Mouse (Mus musculus) hindbrain, embryonic 12.5 days (tissue): ENCODE results near the gene Stxbp5. TPM values are rescaled to one million over a fixed set of nuclear protein-coding genes. Genes with fewer than 3 reads are reported as not detected.

Experiments used
- ATAC-seq: fragments of 200-750 bp; cut with Nextera tagmentation; 2 replicates; pipeline ENCODE4 v1.8.0; 2017; ENCODE audit warnings: moderate TSS enrichment; ENCODE audit not compliant: low FRiP score
- H3K27ac ChIP-seq: fragments of 300-500 bp; sonication (generic); 2 replicates; pipeline ENCODE4 v1.5.1; 2016; ENCODE audit warnings: mild to moderate bottlenecking
- H3K27me3 ChIP-seq: fragments of 300-500 bp; sonication (generic); 2 replicates; pipeline ENCODE4 v1.6.1; 2016; ENCODE audit warnings: mild to moderate bottlenecking
- H3K36me3 ChIP-seq: fragments of 300-500 bp; sonication (generic); 2 replicates; pipeline ENCODE4 v1.6.1; 2016; ENCODE audit warnings: mild to moderate bottlenecking
- H3K4me1 ChIP-seq: fragments of 300-500 bp; sonication (generic); 2 replicates; pipeline ENCODE4 v1.6.1; 2016
- H3K4me2 ChIP-seq: fragments of 300-500 bp; sonication (generic); replicated peaks from 2 replicates; pipeline ENCODE4 v1.6.1; 2016; ENCODE audit warnings: mild to moderate bottlenecking
- H3K4me3 ChIP-seq: fragments of 300-500 bp; sonication (generic); 2 replicates; pipeline ENCODE4 v1.5.1; 2016; ENCODE audit warnings: mild to moderate bottlenecking
- H3K9ac ChIP-seq: fragments of 300-500 bp; sonication (generic); 2 replicates; pipeline ENCODE4 v1.6.1; 2016; ENCODE audit warnings: mild to moderate bottlenecking, moderate library complexity
- H3K9me3 ChIP-seq: fragments of 300-500 bp; sonication (generic); replicated peaks from 2 replicates; pipeline ENCODE4 v1.6.1; 2016; ENCODE audit warnings: mild to moderate bottlenecking
- WGBS: fragments of 180-500 bp; shearing (Covaris S2); methylation state at CpG from one replicate; pipeline ENCODE4 v1.1.7; 2016; 5-methylcytosine and 5-hydroxymethylcytosine counted together
- polyA plus RNA-seq: library from polyadenylated mRNA; unstranded; fragments of >200 nt; fragmentation: Nextera tagmentation; extraction: Ambion mirVana; gene quantifications from 2 replicates; pipeline ENCODE4 v1.2.1, GENCODE M21; 2016

The Stxbp5 gene
- polyA plus RNA-seq = 8.8 and 9.1 TPM in 2 replicates

GRCm38 (mm10) chr10:9901071-9901696 lies at the start of gene Stxbp5:
Gene Stxbp5 (minus strand): TSS chr10:9901079.
- H3K9me3 ChIP-seq = no peaks in the 10 kb centered on the region
- ATAC-seq = peak; percentile 86
- H3K9ac ChIP-seq = peak within 1 kb of the TSS; percentile 89
- under 1% methylated on average over 49 of the region's 52 CpGs for WGBS
- H3K36me3 ChIP-seq = no peaks in the 10 kb centered on the region
- 0 out of 2 replicates have a peak, but pooled peaks cover 3% of the 10 kb centered on the region for H3K27me3 ChIP-seq
- peaks cover 16% of the 10 kb centered on the region for H3K4me1 ChIP-seq
- peak within 1 kb of the TSS; percentile 93 for H3K4me2 ChIP-seq
- peak within 1 kb of the TSS; percentile 97 for H3K27ac ChIP-seq
- peak within 1 kb of the TSS; percentile 69 for H3K4me3 ChIP-seq

- ATAC-seq = no peak
- Histone ChIP-seq H3K4me3 (no peak overlapping the region), H3K36me3 (no peaks in the 10 kb centered on the region), H3K4me1 (no peaks in the 10 kb centered on the region), H3K27ac (no peak overlapping the region), H3K9me3 (no peaks in the 10 kb centered on the region), H3K4me2 (no peak overlapping the region), H3K9ac (no peak overlapping the region), H3K27me3 (no peaks in the 10 kb centered on the region)
- WGBS = 93% methylated on average over 5 of the region's 5 CpGs
These were observed 11.5 kb upstream of the Stxbp5 start for GRCm38 (mm10) chr10:9912395-9912794.

- H3K4me2 ChIP-seq = no peak overlapping the region
- H3K9me3 ChIP-seq = no peaks in the 10 kb centered on the region
- 0 out of 2 replicates have a peak, but pooled peaks cover 3% of the 10 kb centered on the region for H3K27me3 ChIP-seq
- H3K27ac ChIP-seq = no peak overlapping the region
- no peak for ATAC-seq
- H3K9ac ChIP-seq = no peak overlapping the region
- no peaks in the 10 kb centered on the region for H3K36me3 ChIP-seq
- WGBS = 77% methylated on average over 8 of the region's 8 CpGs
- H3K4me1 ChIP-seq = no peaks in the 10 kb centered on the region
- no peak overlapping the region for H3K4me3 ChIP-seq
These were observed 7.1 kb upstream of the Stxbp5 start for GRCm38 (mm10) chr10:9907919-9908502.

- ATAC-seq = no peak
- H3K27me3 ChIP-seq = 0 out of 2 replicates have a peak, but pooled peaks cover 3% of the 10 kb centered on the region
- WGBS = 87% methylated on average over 2 of the region's 2 CpGs
These were observed 6.6 kb upstream of the Stxbp5 start for GRCm38 (mm10) chr10:9907519-9907918.

GRCm38 (mm10) chr10:9906185-9906584 lies 5.3 kb upstream of the Stxbp5 start:
- Histone ChIP-seq H3K27ac (no peak overlapping the region), H3K4me2 (no peak overlapping the region), H3K9me3 (no peaks in the 10 kb centered on the region), H3K4me3 (no peak overlapping the region), H3K36me3 (no peaks in the 10 kb centered on the region), H3K4me1 (no peaks in the 10 kb centered on the region), H3K9ac (no peak overlapping the region), H3K27me3 (0 out of 2 replicates have a peak, but pooled peaks cover 3% of the 10 kb centered on the region)
- 61% methylated on average over 3 of the region's 3 CpGs for WGBS
- ATAC-seq = no peak

More at GRCm38 (mm10) chr10:9907519-9907918, 6.6 kb upstream of the Stxbp5 start:
- H3K36me3 ChIP-seq = no peaks in the 10 kb centered on the region
- no peak overlapping the region for H3K4me3 ChIP-seq
- no peaks in the 10 kb centered on the region for H3K4me1 ChIP-seq
- H3K9me3 ChIP-seq = no peaks in the 10 kb centered on the region
- no peak overlapping the region for H3K9ac ChIP-seq
- no peak overlapping the region for H3K27ac ChIP-seq
- no peak overlapping the region for H3K4me2 ChIP-seq

- Histone ChIP-seq H3K4me2 (peak overlapping the region; percentile 93), H3K4me1 (peaks cover 16% of the 10 kb centered on the region), H3K36me3 (no peaks in the 10 kb centered on the region), H3K27ac (peak overlapping the region; percentile 97), H3K4me3 (peak overlapping the region; percentile 69), H3K27me3 (0 out of 2 replicates have a peak, but pooled peaks cover 3% of the 10 kb centered on the region), H3K9ac (peak overlapping the region; percentile 89), H3K9me3 (no peaks in the 10 kb centered on the region)
- WGBS = 0% methylated on average over 16 of the region's 16 CpGs
- ATAC-seq = peak; percentile 90
These were observed 889 bp upstream of the Stxbp5 start for GRCm38 (mm10) chr10:9901697-9902239.

GRCm38 (mm10) chr10:9900315-9901070 lies 386 bp downstream of the Stxbp5 start:
- H3K27ac ChIP-seq = peak overlapping the region; percentile 97
- H3K27me3 ChIP-seq = no peaks in the 10 kb centered on the region
- H3K4me3 ChIP-seq = peak overlapping the region; percentile 69
- peak; percentile 68 for ATAC-seq
- under 1% methylated on average over 70 of the region's 81 CpGs for WGBS
- peaks cover 16% of the 10 kb centered on the region for H3K4me1 ChIP-seq
- peak overlapping the region; percentile 93 for H3K4me2 ChIP-seq
- no peaks in the 10 kb centered on the region for H3K9me3 ChIP-seq
- H3K36me3 ChIP-seq = no peaks in the 10 kb centered on the region
- peak overlapping the region; percentile 89 for H3K9ac ChIP-seq

GRCm38 (mm10) chr10:9899816-9900215 lies 1.1 kb downstream of the Stxbp5 start:
- Histone ChIP-seq H3K4me1 (peaks cover 16% of the 10 kb centered on the region), H3K27me3 (no peaks in the 10 kb centered on the region), H3K9ac (peak overlapping the region; percentile 89), H3K9me3 (no peaks in the 10 kb centered on the region), H3K36me3 (no peaks in the 10 kb centered on the region), H3K27ac (no peak overlapping the region), H3K4me3 (peak overlapping the region; percentile 69), H3K4me2 (peak overlapping the region; percentile 93)
- WGBS = 3% methylated on average over 15 of the region's 15 CpGs
- ATAC-seq = no peak

- H3K4me2 ChIP-seq = peak overlapping the region; percentile 93
- H3K4me1 ChIP-seq = peaks cover 16% of the 10 kb centered on the region
- ATAC-seq = no peak
- H3K9me3 ChIP-seq = no peaks in the 10 kb centered on the region
- H3K9ac ChIP-seq = peak overlapping the region; percentile 20; the same call in 1 of the 2 replicates
- H3K4me3 ChIP-seq = peak overlapping the region; percentile 69
- H3K36me3 ChIP-seq = no peaks in the 10 kb centered on the region; the same call in 1 of the 2 replicates
- WGBS = 4% methylated on average over 7 of the region's 7 CpGs
- H3K27ac ChIP-seq = no peak overlapping the region
- no peaks in the 10 kb centered on the region for H3K27me3 ChIP-seq
These were observed 1.8 kb downstream of the Stxbp5 start for GRCm38 (mm10) chr10:9899086-9899485.

- no peak overlapping the region for H3K27ac ChIP-seq
- H3K4me1 ChIP-seq = peaks cover 16% of the 10 kb centered on the region
- H3K36me3 ChIP-seq = no peaks in the 10 kb centered on the region; the same call in 1 of the 2 replicates
- no peak for ATAC-seq
- 62% methylated on average over 5 of the region's 5 CpGs for WGBS
- H3K9ac ChIP-seq = no peak overlapping the region
- H3K4me3 ChIP-seq = no peak overlapping the region
- 0 out of 2 replicates have a peak overlapping the region, but pooled peaks have one; percentile 11 for H3K4me2 ChIP-seq
- no peaks in the 10 kb centered on the region for H3K27me3 ChIP-seq
- no peaks in the 10 kb centered on the region for H3K9me3 ChIP-seq
These were observed 3.0 kb downstream of the Stxbp5 start for GRCm38 (mm10) chr10:9897852-9898251.

GRCm38 (mm10) chr10:9893562-9893961 lies 7.3 kb downstream of the Stxbp5 start:
- Histone ChIP-seq H3K4me1 (peaks cover 3% of the 10 kb centered on the region; the same call in 1 of the 2 replicates), H3K4me2 (no peak overlapping the region), H3K9ac (no peak overlapping the region), H3K4me3 (no peak overlapping the region), H3K27ac (no peak overlapping the region), H3K36me3 (no peaks in the 10 kb centered on the region; the same call in 1 of the 2 replicates), H3K9me3 (no peaks in the 10 kb centered on the region), H3K27me3 (no peaks in the 10 kb centered on the region)
- no peak for ATAC-seq
- WGBS = 86% methylated on average over 2 of the region's 2 CpGs

GRCm38 (mm10) chr10:9889651-9890050 lies 11.2 kb downstream of the Stxbp5 start:
- peaks cover 4% of the 10 kb centered on the region; the same call in 1 of the 2 replicates for H3K36me3 ChIP-seq
- no peak for ATAC-seq
- WGBS = 60% methylated on average over 8 of the region's 8 CpGs
- no peak overlapping the region for H3K4me3 ChIP-seq
- H3K27me3 ChIP-seq = no peaks in the 10 kb centered on the region
- no peak overlapping the region for H3K27ac ChIP-seq
- no peak overlapping the region for H3K9ac ChIP-seq
- H3K4me1 ChIP-seq = no peaks in the 10 kb centered on the region
- no peaks in the 10 kb centered on the region for H3K9me3 ChIP-seq
- H3K4me2 ChIP-seq = no peak overlapping the region
